Mouse (Mus musculus) granulocyte monocyte progenitor cell, adult 5-6 weeks (primary cell): ENCODE data around the gene Grk4. TPM values are rescaled to one million over a fixed set of nuclear protein-coding genes. Genes with fewer than 3 reads are reported as not detected.

Experiments
- ATAC-seq: replicated peaks from 2 replicates; pipeline ENCODE4 v1.8.0; 2016; ENCODE audit warnings: mild to moderate bottlenecking, moderate TSS enrichment, inconsistent platforms; ENCODE audit not compliant: poor library complexity, severe bottlenecking
- total RNA-seq, 2 experiments: library from RNA; stranded (forward) in 1 of 2; stranded (reverse) in 1 of 2; fragments of 200-712, 200-1000 nt in 1 of 2; fragments of >200 nt in 1 of 2; fragmentation: Nextera tagmentation in 1 of 2; gene quantifications; 2 replicates each; pipeline ENCODE4 v1.2.3; 2014 to 2017

The Grk4 gene
- 0.95 and 7.2 TPM in 2 replicates for total RNA-seq (2014; fragmentation: Nextera tagmentation)
- total RNA-seq (2017): 1.2 and 1.4 TPM in 2 replicates

DNA sequence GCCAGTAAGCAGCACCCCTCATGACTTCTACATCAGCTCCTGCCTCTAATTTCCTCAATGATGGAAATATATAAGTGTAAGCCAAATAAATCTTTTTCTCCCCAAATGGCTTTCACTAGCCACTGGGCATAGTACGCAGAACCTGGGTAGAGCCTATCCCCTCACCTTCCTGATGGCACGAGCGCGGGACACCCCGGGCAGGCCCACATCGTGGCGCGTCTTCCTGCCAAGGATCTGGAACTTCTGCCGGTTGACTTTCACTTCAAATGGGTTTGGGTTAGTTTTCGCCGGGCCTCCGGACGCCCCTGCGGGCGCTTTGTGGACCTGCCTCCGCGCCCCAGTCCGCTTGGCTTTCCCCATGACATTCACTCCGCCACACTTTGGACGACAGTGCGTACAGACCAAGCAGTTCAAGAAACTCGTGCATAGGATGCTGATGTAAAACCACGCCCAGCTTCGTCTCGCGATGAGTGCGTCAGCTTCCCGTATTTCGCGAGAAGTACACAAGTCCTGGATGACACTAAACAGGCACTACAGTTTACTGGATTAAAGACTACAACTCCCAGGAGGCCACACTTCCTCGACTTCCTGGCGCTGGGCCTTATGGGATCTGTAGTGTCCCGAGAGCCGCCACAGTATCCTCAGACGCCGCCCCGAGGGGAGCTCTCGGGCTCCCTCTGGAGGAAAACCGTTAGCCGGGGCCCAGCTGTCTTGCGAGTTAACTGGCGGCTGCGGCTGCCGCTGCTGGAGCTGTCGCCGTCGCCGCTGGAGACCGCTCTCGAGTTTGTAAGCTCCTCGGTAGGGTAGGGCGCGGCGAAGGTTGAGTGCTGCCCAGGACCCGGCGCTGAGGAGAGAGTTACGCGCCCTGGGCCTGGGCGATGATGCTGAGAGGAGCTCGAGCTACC, at the start of gene Grk4, which contains the start of gene Nop14:
Gene Grk4, plus strand, starts transcription at position 694 of the 905 bp plus-strand sequence.
Gene Nop14, minus strand, starts transcription at position 463 of the 905 bp plus-strand sequence.
- peak; percentile 95 for ATAC-seq

DNA sequence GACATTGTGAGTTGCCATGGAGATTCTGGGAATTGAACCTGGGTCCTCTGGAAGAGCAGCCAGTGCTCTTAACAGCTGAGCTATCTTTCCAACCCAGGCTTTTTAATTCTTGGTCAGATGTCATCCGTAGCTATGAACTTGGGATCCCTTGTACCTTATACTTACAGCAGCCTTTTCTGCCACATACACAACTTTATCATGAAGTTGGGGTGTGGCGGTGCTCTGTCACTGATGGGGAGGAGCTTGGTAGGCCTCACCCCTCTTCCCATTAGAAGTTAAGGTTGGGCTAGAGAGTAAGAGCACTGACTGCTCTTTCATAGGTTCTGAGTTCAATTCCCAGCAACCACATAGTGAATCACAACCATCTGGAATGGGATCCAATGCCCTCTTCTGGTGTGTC, 27.2 kb upstream of the Grk4 start:
- no peak for ATAC-seq

DNA sequence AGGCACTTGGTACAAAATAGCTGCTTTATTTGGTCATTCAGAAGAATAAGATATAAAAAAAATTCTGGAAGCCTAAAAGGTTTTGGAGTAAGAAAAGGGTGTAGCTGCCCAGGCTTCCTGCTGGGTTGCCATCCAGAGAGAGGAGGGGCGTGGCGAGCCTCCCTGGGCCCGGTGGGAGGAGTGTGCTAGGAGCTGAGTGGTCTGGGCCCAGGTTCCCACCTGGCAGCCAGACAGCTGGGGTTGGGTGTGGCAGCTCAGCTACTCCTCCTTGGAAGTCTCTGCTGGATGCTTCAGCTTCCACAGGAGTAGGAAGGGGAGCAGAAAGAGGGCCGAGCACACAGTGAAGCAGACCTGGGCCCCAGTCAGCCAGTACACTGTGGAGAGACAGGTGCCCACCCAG, 26.5 kb upstream of the Grk4 start:
- no peak for ATAC-seq

DNA sequence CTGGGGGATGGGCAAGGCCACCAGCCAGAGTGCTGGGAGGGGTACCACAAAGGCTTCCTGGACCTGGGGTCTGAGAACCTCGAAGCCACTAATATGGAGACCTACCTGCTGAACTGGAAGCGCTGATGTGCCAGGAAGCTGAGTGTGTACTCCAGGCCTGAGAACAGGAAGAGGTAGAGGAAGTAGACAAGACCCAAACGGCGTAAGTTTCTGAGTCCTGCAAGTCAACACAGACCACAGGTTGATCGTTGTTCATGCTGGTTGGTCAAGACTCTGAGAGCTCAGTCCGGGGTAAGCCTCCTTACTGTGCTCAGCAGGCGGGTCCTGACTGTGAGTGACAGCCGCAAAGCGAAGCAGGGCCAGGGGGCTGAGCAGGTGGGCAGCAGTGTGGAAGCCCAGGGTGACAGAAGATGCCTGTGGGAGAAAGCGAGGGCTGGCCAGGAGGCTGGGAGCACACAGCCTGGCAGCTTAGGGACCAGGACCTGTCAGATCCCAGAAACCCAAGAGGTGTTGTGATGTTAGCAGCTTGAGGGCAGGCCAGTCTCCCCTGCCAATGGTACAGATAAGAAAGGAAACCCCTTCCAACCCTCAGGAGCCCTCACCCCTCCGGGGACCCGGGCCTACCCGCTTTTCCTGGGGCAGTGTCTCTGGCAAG, 25.3 kb upstream of the Grk4 start:
- ATAC-seq: peak; percentile 49

DNA sequence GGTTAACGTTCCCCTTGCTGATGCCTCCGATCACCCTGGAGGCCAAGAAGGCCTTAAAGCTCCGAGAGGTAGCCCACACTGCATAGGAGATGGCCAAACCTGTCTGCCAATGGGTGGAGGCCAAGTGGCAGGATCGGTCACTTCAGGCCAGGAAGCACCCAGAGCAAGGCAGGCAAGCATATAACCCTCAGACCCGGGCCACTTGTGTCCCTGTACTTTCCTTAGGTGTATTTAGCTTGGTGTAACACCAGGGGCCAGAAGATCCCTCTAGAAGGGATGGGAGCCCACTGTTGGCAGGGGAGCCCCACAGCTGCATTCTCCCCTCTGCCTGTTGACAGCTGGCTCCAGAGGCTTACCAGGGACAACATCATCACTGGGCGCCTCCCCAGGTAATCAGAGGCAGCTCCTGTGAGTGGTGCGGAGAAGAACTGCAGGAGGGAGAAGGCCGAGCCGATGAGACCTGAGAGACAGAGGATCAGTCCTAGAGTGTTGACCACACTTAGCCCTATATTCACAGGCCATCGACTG, 24.4 kb upstream of the Grk4 start:
- no peak for ATAC-seq

DNA sequence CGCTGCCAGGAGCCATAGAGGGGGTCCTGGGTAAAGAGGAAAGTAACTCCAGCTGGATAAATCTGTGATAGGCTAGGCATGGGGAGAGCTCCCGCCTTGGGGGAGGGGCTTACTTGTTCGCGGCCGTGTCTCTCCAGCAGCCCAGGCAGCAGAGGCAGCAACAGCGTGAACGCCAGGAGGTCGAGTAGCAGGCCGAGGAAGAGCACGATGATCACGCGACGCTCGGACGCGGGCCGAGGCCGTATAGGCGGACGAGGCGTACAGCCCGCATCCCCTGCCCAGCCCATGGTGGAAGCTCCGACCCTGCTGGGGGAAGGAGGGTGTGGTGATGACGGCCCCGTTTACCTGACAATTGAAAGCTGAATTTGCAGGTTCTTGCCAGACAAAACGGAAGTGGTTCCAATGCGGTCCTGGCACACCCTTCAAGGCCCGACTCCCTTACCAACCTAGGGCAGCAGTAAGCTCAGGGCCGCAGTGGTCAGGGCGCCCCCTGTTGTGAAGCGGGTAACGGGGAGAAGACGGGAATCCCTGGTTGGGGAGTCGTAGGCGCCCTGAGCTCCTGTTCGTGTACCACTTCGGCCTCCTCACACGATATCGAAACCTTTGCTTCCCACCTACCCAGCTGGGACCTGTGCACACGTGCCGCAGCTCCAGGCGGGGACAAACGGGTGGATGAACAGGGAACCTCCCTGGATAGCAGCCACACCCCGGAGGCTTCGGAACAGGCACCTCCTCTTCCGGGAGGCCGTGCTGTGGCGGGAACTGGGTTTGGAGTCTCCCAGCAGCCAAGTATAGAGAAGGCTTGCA, 23.5 kb upstream of the Grk4 start, which contains the start of gene Mfsd10:
Gene Mfsd10, minus strand, starts transcription at position 732 of the 807 bp plus-strand sequence.
- peak; percentile 68 for ATAC-seq

DNA sequence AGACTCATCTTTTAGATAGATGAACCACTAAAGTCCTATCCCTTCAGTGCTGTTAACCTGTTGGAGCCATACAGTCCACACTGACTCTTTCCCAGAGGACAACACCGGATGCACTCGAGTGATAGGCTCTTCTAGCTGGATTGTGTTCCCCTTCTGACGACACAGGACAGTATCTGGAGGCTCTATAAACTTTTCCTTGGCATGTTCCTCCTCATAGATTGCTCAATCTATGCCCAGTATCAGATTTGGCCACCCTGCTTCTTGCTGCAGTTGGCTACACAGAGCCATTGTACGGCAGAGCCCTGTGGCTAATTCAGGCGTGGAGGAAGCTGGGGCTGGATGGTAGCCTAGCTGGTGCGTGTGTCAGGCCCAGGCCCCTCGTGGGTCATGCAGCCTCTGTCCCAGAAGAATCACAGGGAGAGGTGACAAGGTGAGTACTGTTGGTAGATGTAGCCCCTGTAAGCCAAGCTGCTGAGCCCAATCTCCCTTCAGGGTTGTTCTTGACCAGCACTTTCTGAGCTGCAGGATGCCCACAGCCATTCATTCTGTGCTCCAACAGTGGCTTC, 22.5 kb upstream of the Grk4 start:
- ATAC-seq: peak; percentile 26

DNA sequence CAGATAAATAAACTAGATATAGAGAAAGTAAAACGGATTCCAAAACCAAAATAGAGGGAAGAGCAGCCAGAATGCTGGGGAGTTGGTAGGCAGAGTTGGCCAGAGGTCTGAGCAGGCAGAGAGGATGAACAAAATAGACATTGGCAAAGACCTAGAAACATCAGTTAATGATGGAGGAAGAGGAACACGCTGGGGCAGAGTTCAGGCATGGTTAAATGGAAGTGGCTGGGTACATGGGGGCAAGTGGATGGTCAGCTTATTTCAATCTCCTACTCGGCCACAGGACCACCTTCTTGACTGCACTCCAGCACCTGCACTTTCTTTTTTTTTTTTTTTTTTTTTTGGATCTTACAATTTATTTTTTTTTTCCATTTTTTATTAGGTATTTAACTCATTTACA, 18.2 kb upstream of the Grk4 start:
- no peak for ATAC-seq

DNA sequence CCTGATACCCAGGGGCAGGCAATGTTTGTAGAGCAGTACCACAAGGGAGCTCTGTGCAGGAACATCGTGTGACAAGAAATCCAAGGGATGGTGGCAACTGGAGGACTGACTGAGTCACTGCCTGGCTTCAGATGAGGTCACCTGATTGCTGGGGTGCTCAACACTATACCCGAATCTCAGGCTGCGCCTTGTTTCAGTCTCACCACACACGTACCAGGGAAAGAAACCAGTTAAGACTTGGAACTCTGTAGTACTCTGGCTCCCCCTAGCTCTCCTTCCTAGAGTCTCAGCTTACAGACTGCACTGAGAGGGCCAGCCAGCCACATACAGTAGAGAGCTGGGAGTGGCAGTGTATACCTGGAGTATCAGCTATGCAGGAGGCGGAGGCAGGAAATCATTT, 17.2 kb upstream of the Grk4 start:
- peak; percentile 67 for ATAC-seq

DNA sequence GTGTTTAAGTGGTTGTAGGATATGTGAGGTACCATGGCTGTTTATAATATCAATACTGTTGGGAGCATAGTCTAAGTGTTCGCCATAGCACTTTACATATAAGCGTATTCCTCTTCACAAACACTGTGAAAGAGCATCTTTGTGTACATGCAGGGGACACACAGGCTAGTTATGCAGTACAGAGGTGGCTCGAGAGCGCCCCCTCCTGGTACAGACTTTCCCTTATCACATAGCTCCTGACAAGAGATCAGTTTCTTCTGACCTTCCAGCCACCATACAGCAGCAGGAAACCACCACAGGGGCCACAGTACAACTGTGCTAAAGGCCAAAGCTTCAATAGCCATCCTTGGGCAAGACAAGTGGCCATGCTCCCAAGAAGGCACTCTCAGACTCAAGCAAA, 12.6 kb upstream of the Grk4 start:
- peak; percentile 75 for ATAC-seq

DNA sequence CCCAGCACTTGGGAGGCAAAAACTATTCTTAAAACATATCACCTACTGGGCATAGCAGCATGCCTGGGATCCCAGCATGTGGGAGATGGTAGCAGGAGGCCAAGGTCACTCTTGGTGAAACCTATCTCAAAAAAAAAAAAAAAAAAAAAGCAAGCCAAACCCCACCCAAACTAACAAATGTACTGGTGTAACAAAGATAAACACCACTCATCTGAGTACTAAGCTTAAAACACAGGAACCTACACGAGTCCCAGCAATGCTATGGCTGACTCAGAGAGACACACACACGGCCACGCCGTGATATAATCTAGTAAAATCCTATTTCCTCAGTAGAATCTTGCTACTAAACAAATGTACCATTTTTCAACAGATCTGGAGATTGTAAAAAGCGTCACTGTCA, 7.2 kb upstream of the Grk4 start:
- no peak for ATAC-seq

DNA sequence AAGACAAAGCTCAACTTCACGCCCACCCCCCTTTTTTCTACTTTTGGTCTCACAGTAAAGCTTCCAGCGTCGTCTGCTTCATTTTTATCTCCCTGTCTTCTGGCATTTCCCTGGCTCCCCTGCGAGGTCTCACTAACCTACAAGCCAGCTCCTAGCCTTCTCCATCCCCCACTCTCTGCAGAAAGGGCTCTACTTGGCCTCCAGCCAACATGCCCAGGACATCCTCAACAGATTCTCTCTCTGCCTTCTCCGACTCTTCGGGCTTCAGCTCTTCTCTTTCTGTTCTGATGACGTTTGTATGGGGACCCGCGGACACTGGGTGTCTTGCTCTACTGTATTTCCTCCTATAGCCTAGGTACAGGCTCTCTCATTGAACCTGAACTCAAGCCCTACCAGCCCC, 5.3 kb upstream of the Grk4 start:
- no peak for ATAC-seq

DNA sequence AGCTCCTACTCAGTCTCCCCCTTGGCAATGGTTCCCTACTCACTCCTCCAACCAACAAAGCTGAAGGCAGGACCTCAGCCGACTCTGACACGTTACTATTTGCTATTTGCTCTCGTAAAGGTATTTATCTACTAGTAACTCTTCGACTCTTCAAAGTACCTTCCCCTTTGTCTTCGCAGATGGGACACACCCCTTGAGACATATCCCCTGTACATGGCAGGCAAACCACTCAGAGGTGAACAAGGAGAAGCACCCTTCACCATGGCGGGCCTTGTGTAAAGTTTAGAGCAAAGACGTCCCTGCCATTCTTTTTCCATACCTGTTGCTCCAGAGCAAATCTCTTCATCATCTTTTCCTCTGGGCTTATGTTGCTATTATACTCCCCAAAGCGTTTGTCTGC, 2.6 kb upstream of the Grk4 start:
- no peak for ATAC-seq

DNA sequence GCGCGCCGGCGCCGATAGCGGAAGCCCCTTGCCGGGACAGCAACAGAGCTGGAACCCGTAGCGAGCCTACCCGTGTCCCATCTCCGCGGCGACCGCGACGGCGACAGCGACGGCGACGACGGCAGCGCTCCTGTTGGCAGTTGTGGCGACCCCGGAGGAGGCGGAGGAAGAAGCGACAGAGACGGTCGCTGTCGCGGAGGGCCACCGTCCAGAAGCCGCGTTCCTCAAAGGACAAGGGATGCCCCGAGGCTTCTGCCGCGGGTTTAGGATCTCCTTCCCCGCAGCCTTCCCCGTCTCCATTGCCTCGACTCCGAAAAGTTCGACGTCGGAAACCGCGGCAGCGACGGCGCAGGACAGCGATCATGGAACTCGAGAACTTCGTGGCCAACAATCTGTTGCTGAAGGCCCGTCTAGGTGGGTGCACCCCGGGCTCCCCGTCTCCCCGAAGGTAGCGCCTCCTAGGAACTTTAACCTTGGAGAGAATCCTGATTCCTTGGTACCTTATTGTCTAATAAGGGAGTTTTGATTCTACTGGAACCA, 482 bp downstream of the Grk4 start:
- ATAC-seq: no peak; the same call in 1 of the 2 replicates

DNA sequence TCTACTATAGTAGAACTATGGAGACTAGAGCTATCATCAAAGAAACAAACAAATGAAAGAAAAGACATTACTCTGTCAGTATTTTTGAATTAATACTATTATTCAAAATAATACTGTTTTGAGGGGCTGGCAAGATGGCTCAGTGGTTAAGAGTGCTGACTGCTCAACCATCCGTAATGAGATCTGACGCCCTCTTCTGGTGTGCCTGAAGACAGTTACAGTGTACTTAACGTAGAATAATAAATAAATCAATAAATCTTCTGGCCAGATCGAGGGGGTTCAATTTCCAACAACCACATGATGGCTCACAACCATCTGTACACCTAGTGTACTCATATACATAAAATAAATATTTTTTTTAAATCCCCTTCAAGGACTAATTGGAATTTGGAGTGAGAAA, 1.7 kb downstream of the Grk4 start:
- ATAC-seq: no peak

DNA sequence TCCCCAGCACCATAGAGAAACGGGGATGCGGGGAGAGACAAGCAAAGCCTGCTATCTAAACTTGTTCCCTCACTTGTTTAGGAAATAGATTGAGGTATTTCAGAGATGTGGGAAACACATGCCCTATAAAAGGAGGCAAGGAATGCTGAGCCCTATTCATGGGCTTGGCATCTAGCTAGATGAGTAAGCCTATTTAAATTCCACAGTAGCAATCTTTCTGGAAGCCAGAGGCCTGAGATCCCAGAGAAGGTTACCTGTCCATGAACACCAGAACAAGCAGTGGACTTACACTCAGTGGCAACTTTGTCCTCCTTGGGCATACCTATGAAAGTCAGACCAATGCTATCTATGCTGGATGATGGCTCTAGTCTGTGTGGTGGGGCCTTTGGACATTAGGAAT, 3.1 kb downstream of the Grk4 start:
- ATAC-seq: no peak

DNA sequence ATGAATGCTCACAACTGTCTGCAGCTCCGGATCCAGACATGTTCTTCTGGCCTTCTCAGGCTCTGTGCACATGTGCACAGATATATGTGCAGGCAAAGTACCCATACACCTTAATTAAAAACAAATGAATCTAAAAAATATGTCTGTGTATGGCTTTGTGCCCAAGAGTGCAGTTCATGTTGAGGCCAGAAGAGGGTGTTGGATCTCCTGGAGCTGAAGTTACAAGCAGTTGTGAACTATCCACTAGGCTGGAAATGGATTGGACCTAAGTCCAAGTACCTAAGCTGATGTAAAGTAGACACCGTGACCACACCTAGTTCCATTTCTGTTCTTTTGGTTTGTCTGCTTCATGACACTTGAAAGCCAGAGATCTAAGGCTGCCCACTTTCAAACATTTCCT, 9.3 kb downstream of the Grk4 start:
- ATAC-seq: 0 out of 2 replicates have a peak, but pooled peaks have one; percentile 25

DNA sequence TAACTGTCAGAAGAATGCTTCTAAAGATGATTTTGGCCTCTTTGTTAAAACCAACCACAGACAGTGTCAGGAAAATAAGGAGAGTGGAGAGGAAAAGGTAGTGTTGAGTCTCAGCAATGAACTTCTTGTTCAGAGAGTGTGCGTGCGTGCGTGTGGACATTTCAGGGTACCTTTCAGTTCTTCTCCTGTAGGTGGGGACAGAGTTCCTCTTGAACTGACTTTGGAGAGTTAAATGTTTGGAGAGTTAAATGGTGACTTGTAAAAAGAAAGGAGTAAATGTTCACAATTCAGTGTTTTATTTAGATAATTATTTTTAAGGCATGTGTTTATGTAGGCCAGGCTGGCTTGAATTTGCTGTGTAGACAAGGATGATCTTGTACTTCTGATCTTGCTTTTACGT, 10.1 kb downstream of the Grk4 start:
- no peak; the same call in 1 of the 2 replicates for ATAC-seq

DNA sequence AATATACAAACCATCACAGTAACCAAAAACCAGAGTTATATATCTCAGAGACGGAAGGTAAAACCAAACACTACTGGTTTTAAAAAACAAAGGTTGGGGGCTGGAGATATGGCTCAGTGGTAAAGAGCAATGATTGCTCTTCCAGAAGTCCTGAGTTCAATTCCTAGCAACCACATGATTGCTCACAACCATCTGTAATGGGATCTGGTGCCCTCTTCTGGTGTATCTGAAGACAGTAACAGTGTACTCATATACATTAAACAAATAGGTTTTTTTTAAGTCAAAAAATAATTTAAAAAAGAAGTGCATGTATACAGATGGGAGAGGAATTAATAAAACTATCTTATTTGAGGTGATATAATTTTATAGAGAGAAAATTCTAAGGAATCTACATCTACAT, 29.7 kb downstream of the Grk4 start:
- ATAC-seq: no peak

DNA sequence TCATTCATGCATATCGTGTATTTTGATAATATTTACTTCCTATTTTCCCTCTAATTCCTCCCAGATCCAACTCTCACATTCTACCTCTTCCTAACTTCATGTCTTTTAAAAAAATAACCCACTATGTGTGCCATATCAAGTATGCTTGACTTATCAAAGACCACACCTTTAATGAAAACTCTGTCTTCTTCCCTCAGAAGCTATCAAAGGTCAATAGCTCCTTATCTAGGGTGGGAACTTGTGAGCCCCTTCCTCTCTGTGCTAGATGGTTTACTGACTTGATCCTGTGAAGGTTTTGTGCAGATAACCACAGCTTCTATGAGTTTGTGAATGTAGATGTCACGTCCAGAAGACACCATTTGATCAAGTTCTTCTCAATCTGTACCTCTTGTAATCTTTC, 32.6 kb downstream of the Grk4 start:
- ATAC-seq: no peak
